Mouse (Mus musculus): ENCODE data around the gene Pgrmc2. TPM values are rescaled to one million over a fixed set of nuclear protein-coding genes. Genes with fewer than 3 reads are reported as not detected.

The Pgrmc2 gene
- polyA plus RNA-seq, 1 experiment from 2014 or later, result 17.1 TPM

- Histone ChIP-seq H3K36me3 (replicated peaks) (no peaks in the 10 kb centered on the region), H3K4me2 (no peak overlapping the region), H3K27ac (replicated peaks) (no peak overlapping the region), H3K4me1 (replicated peaks) (no peaks in the 10 kb centered on the region), H3K27me3 (no peaks in the 10 kb centered on the region), H3K9me3 (replicated peaks) (no peaks in the 10 kb centered on the region), H3K9ac (no peak overlapping the region), H3K4me3 (replicated peaks) (no peak overlapping the region)
- WGBS (ENCODE audit: insufficient replicate concordance), result 55% methylated on average over 12 of the region's 12 CpGs
- no peak for ATAC-seq (ENCODE audit: insufficient read depth)
Measured at GRCm38 (mm10) chr3:41031286-41032210, 51.3 kb downstream of the Pgrmc2 start.

GRCm38 (mm10) chr3:41030705-41031104 is 52.1 kb downstream of the Pgrmc2 start:
- H3K27ac ChIP-seq (replicated peaks), result no peak overlapping the region
- no peaks in the 10 kb centered on the region for H3K4me1 ChIP-seq (replicated peaks)
- no peak overlapping the region for H3K9ac ChIP-seq
- no peaks in the 10 kb centered on the region for H3K27me3 ChIP-seq
- WGBS (ENCODE audit: insufficient replicate concordance), result 56% methylated on average over 1 of the region's 1 CpGs
- no peak overlapping the region for H3K4me2 ChIP-seq
- H3K4me3 ChIP-seq (replicated peaks), result no peak overlapping the region
- ATAC-seq (ENCODE audit: insufficient read depth), result no peak
- no peaks in the 10 kb centered on the region for H3K9me3 ChIP-seq (replicated peaks)
- no peaks in the 10 kb centered on the region for H3K36me3 ChIP-seq (replicated peaks)

GRCm38 (mm10) chr3:41021980-41022379 is 60.9 kb downstream of the Pgrmc2 start:
- H3K4me1 ChIP-seq (replicated peaks), result no peaks in the 10 kb centered on the region
- ATAC-seq (ENCODE audit: insufficient read depth), result no peak
- no peaks in the 10 kb centered on the region for H3K9me3 ChIP-seq (replicated peaks)
- no peak overlapping the region for H3K4me2 ChIP-seq
- H3K36me3 ChIP-seq (replicated peaks), result no peaks in the 10 kb centered on the region
- no peak overlapping the region for H3K27ac ChIP-seq (replicated peaks)
- WGBS (ENCODE audit: insufficient replicate concordance), result 61% methylated on average over 6 of the region's 6 CpGs
- H3K4me3 ChIP-seq (replicated peaks), result no peak overlapping the region
- H3K27me3 ChIP-seq, result no peaks in the 10 kb centered on the region
- no peak overlapping the region for H3K9ac ChIP-seq

- Histone ChIP-seq H3K36me3 (replicated peaks) (no peaks in the 10 kb centered on the region), H3K27me3 (no peaks in the 10 kb centered on the region), H3K4me2 (no peak overlapping the region), H3K4me3 (replicated peaks) (no peak overlapping the region), H3K9ac (no peak overlapping the region), H3K9me3 (replicated peaks) (no peaks in the 10 kb centered on the region), H3K27ac (replicated peaks) (no peak overlapping the region), H3K4me1 (replicated peaks) (no peaks in the 10 kb centered on the region)
- ATAC-seq (ENCODE audit: insufficient read depth), result no peak
- WGBS (ENCODE audit: insufficient replicate concordance), result 61% methylated on average over 7 of the region's 7 CpGs
Measured at GRCm38 (mm10) chr3:41020687-41021086, 62.2 kb downstream of the Pgrmc2 start.

- H3K9me3 ChIP-seq (replicated peaks), result no peaks in the 10 kb centered on the region
- no peak overlapping the region for H3K9ac ChIP-seq
- H3K27ac ChIP-seq (replicated peaks), result no peak overlapping the region
- H3K4me1 ChIP-seq (replicated peaks), result no peaks in the 10 kb centered on the region
- H3K4me3 ChIP-seq (replicated peaks), result no peak overlapping the region
- no peaks in the 10 kb centered on the region for H3K27me3 ChIP-seq
- H3K4me2 ChIP-seq, result no peak overlapping the region
- no peaks in the 10 kb centered on the region for H3K36me3 ChIP-seq (replicated peaks)
- 56% methylated on average over 3 of the region's 3 CpGs for WGBS (ENCODE audit: insufficient replicate concordance)
- ATAC-seq (ENCODE audit: insufficient read depth), result peak; percentile 51; the same call in 1 of the 2 replicates
Measured at GRCm38 (mm10) chr3:41018022-41018608, 64.7 kb downstream of the Pgrmc2 start.

Other genes with a start within 250 kb of the Pgrmc2 start
- 3.3 and 3.7 TPM in 2 replicates for gene Mfsd8, start 236.2 kb downstream of the Pgrmc2 start, polyA plus RNA-seq (2015; fragmentation: Nextera tagmentation; extraction: Ambion mirVana)
- gene Abhd18, start 236.1 kb downstream of the Pgrmc2 start, polyA plus RNA-seq (2015; fragmentation: Nextera tagmentation; extraction: Ambion mirVana), result 3.5 and 4.4 TPM in 2 replicates
- 0.08 TPM in 1 of 2 replicates, not detected in the other for gene 1700034I23Rik, start 180.5 kb downstream of the Pgrmc2 start, polyA plus RNA-seq (2015; fragmentation: Nextera tagmentation; extraction: Ambion mirVana)
- gene Larp1b, start 133.2 kb downstream of the Pgrmc2 start, polyA plus RNA-seq (2015; fragmentation: Nextera tagmentation; extraction: Ambion mirVana), result 6.5 and 7.1 TPM in 2 replicates